Mouse (Mus musculus) effector memory CD4-positive, alpha-beta T cell, adult 5 months (primary cell): ENCODE data around the gene Sh3bgr. TPM values are rescaled to one million over a fixed set of nuclear protein-coding genes. Genes with fewer than 3 reads are reported as not detected.

Experiments
- polyA plus RNA-seq: library from polyadenylated mRNA; unstranded; fragments of 100-300 nt; shearing (Covaris generic); gene quantifications from one replicate; pipeline ENCODE4 v1.2.1, GENCODE M21; 2017

The Sh3bgr gene
- polyA plus RNA-seq, result not detected

DNA sequence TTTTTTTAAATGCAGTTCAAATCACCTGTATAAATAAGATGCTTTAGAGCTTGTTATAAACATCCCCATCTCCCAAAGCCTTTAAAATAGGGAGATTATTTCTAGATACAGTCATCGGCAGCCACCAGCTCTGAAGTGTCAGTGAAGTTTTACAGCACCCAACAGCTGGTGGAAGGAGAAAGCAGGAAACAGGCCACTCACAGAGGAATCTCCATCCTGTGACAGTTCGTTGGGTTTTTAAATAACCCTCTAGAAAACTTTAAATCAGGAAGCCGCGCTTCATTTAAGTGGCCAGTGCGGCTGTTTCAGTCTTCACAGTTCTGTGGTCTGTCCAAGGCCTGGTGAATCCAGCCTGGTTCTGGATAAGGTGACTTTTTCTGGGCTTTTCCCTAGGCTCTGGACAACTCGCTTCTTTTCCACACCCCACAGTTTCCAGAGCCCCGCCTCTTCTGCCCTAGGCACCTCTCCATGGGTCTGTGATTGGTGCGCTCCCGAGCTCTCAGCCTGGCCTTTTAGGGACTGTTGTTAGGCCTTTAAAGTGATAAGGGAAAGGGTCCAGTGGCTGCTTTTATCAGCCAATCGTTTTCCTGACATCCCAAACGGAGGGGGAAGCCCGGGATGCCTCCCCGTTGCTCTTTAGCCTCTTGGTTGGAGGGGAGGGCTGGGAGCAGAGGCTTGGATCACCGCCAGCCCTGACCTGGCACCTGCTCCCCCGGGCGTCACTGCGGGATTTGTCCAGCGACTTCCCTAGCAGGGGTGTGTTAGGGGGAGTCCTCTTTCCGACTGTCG, at the start of gene Sh3bgr:
Sh3bgr (plus strand) TSS at position 538 of the 789 bp plus-strand sequence.

DNA sequence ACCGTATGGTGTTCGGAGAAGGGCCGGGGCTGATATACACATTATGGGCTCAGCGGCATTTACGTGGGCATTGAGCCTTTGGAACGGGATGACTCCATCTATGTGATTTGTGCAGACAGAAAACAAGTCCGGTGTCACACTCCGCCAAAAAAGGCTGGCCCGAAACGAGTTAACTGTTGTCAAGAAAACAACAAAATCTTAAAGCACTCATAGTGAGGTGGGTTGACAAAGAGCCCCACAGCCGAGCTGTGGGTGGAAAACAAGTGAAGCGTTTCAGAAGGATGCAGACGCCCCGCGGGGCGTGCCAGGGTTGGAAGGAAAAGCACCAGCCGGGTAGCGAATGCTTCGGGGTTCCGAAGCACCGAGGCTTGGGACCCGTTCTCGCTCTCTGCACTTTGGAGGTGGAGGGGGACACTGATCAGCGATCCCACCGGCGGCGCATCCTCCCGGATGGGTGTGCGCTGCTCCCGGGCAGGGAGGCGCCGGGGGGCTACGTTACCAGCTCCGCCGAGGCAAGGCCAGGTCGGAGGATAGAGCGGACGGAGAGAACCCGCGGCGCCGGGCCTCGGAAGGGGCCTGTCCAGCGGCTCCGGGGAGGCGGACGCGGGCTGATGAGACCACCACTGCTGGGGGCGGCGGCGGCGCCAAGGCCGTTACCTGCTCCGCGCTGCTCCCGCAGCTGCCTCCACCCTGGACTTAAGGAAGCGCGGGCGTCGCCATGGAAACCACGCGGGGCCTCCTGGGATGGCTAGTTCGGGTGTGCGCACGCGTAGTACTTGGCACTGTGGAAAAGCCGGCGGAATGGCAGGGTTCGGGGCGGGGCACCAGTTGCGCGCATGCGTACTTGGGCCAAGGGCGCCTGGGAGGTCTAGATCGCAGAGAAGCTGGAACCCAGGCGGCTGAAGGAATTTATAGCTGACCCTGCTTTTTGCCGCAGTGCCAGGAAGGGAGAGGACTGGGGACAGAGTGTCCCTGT, 8.4 kb upstream of the Sh3bgr start, which contains the start of gene Lca5l:
Lca5l (minus strand) TSS at position 741 of the 976 bp plus-strand sequence.

DNA sequence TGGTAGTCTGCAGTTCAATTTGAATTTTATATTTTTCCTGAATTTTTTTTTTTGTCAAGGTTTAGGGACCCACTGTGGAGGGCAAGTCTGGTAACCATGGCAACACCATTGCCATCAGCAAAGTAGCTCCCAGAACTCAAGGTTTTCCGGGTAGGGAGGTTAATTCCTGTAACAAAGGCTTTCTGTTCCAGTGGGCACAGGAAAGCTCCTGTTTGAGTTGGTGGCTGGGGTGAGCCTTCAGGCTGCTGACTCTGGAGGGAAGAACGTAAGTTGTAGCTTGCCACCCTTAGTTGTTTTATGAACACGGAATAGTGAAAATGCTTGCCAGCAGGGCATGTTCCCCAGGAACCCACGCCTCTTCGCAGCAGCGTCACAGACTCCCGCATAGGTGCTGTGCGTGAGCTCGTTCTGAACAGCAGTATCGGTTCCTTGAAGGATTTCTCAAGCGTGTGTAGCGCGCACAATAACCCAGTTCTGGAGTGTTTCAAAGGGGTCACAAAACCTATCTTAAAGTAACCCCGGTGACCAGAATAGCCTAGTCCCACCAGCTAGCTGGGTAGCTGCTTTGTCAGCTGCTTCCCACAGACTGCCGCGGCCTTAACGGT, 35.2 kb downstream of the Sh3bgr start, which contains the start of gene B3galt5:
B3galt5 (plus strand) TSS at position 436 of the 605 bp plus-strand sequence.

Other genes with a start within 250 kb of the Sh3bgr start
- gene Psmg1, start 209.5 kb upstream of the Sh3bgr start, polyA plus RNA-seq, result 27.5 TPM
- gene Brwd1, start 117.9 kb upstream of the Sh3bgr start, polyA plus RNA-seq, result 71.4 TPM
- 91.2 TPM for gene Hmgn1, start 72.7 kb upstream of the Sh3bgr start, polyA plus RNA-seq
- 10.0 TPM for gene Wrb, start 55.0 kb upstream of the Sh3bgr start, polyA plus RNA-seq
- gene Lca5l, start 8.2 kb upstream of the Sh3bgr start, polyA plus RNA-seq, result not detected
- 3.1 TPM for gene B3galt5, start 35.4 kb downstream of the Sh3bgr start, polyA plus RNA-seq
- not detected for gene Itgb2l, start 243.2 kb downstream of the Sh3bgr start, polyA plus RNA-seq